ENCODE assay signal across 30 mouse cellular contexts in genomic region chr11:79110446-79110845, GRCm38 (mm10). TPM values are rescaled to one million over a fixed set of nuclear protein-coding genes. Genes with fewer than 3 reads are reported as not detected.
DNase-seq lines count a peak whose midpoint lies in the region; ATAC-seq lines count a peak whose summit lies in the region.
"Had no signal": no experiment of that assay in that cellular context is flagged by ENCODE, and none has a peak within 500 bp of the region (broad histone marks: within the 10 kb centered on the region; RNA-seq: fewer than 3 reads in every experiment).

No protein-coding gene starts in this region.

- no peak for ATAC-seq in heart, embryonic 13.5 days (ENCODE audit: extremely low read depth, insufficient number of reproducible peaks, low FRiP score, low TSS enrichment)
- no peak for ATAC-seq in limb, embryonic 15.5 days (ENCODE audit: insufficient number of reproducible peaks, low FRiP score, low TSS enrichment, low read depth)
- ATAC-seq in megakaryocyte, adult 5-6 weeks (ENCODE audit: poor library complexity, severe bottlenecking) = no peak
- ATAC-seq: CD4-positive, CD25-positive, alpha-beta regulatory T cell, adult 4 months; forebrain, postnatal 0 days; hindbrain, embryonic 16.5 days; midbrain, embryonic 13.5 days had no signal

- peaks cover 3% of the 10 kb centered on the region; the same call in 1 of the 2 replicates for H3K36me3 ChIP-seq in heart, embryonic 13.5 days
- H3K36me3 ChIP-seq in limb, embryonic 15.5 days = no peaks in the 10 kb centered on the region
- H3K36me3 ChIP-seq in limb, embryonic 10.5 days = no peaks in the 10 kb centered on the region
- H3K36me3 ChIP-seq in megakaryocyte, embryonic 14.5 days (replicated peaks; ENCODE audit: low read length) = peaks cover 72% of the 10 kb centered on the region
- H3K36me3 ChIP-seq: embryonic facial prominence, embryonic 10.5 days; embryonic facial prominence, embryonic 15.5 days; forebrain, embryonic 12.5 days; kidney, embryonic 15.5 days; midbrain, embryonic 13.5 days had no signal

- H3K4me3 ChIP-seq in heart, embryonic 13.5 days = no peak overlapping the region
- no peak overlapping the region for H3K4me3 ChIP-seq in limb, embryonic 15.5 days
- H3K4me3 ChIP-seq in limb, embryonic 10.5 days = no peak overlapping the region
- H3K4me3 ChIP-seq in megakaryocyte, embryonic 14.5 days (replicated peaks) = peak overlapping the region; percentile 29
- H3K4me3 ChIP-seq: embryonic facial prominence, embryonic 10.5 days; embryonic facial prominence, embryonic 15.5 days; forebrain, embryonic 12.5 days; kidney, embryonic 15.5 days; midbrain, embryonic 13.5 days; neural tube, embryonic 13.5 days had no signal

- no peak for DNase-seq in heart, adult 18-20 months
- no peak for DNase-seq in limb, embryonic 10.5 days (ENCODE audit: low spot score)
- no peak for DNase-seq in adrenal gland, postnatal 25 days
- DNase-seq: adrenal gland, adult 2 months; cerebellum, adult 8-10 months; cerebellum, postnatal 25 days; forebrain, postnatal 0 days; gastrocnemius, postnatal 25 days; heart, adult 11 months; heart, postnatal 10 days; kidney, adult 18-20 months; kidney, postnatal 36 days; left cerebral cortex, postnatal 4 days; liver; right cerebral cortex, postnatal 4 days; thymus, adult 2 months; thymus, postnatal 36 days had no signal

- H3K27me3 ChIP-seq in heart, embryonic 13.5 days (replicated peaks) = no peaks in the 10 kb centered on the region
- no peaks in the 10 kb centered on the region for H3K27me3 ChIP-seq in limb, embryonic 15.5 days
- H3K27me3 ChIP-seq in limb, embryonic 10.5 days (ENCODE audit: low read depth, poor library complexity, severe bottlenecking) = no peaks in the 10 kb centered on the region
- no peaks in the 10 kb centered on the region for H3K27me3 ChIP-seq in megakaryocyte, embryonic 14.5 days (replicated peaks)
- H3K27me3 ChIP-seq: embryonic facial prominence, embryonic 15.5 days; forebrain, embryonic 12.5 days; kidney, embryonic 15.5 days; midbrain, embryonic 13.5 days; neural tube, embryonic 13.5 days had no signal

- peak overlapping the region; percentile 46; the same call in 1 of the 2 replicates for H3K27ac ChIP-seq in heart, embryonic 13.5 days (replicated peaks)
- 0 out of 2 replicates have a peak overlapping the region, but pooled peaks have one; percentile 27 for H3K27ac ChIP-seq in limb, embryonic 15.5 days
- no peak overlapping the region for H3K27ac ChIP-seq in limb, embryonic 10.5 days
- H3K27ac ChIP-seq: embryonic facial prominence, embryonic 10.5 days; embryonic facial prominence, embryonic 15.5 days; forebrain, embryonic 12.5 days; kidney, embryonic 15.5 days; liver, embryonic 14.5 days; midbrain, embryonic 13.5 days; neural tube, embryonic 13.5 days had no signal

- H3K9ac ChIP-seq in heart, embryonic 13.5 days = no peak overlapping the region
- H3K9ac ChIP-seq in limb, embryonic 15.5 days = no peak overlapping the region
- H3K9ac ChIP-seq: embryonic facial prominence, embryonic 15.5 days; forebrain, embryonic 12.5 days; forebrain, postnatal 0 days; kidney, embryonic 15.5 days; liver, embryonic 14.5 days; midbrain, embryonic 13.5 days; neural tube, embryonic 13.5 days had no signal

- H3K9me3 ChIP-seq in heart, embryonic 13.5 days = no peaks in the 10 kb centered on the region
- H3K9me3 ChIP-seq in limb, embryonic 15.5 days = no peaks in the 10 kb centered on the region
- H3K9me3 ChIP-seq in limb, embryonic 10.5 days (replicated peaks) = no peaks in the 10 kb centered on the region
- H3K9me3 ChIP-seq in megakaryocyte, embryonic 14.5 days = no peaks in the 10 kb centered on the region
- H3K9me3 ChIP-seq: embryonic facial prominence, embryonic 10.5 days; embryonic facial prominence, embryonic 15.5 days; forebrain, embryonic 12.5 days; kidney, embryonic 15.5 days; midbrain, embryonic 13.5 days; neural tube, embryonic 13.5 days had no signal

- WGBS in heart, embryonic 13.5 days = 66% methylated on average over 4 of the region's 4 CpGs
- WGBS in limb, embryonic 15.5 days = 67% methylated on average over 4 of the region's 4 CpGs
- 78% methylated on average over 4 of the region's 4 CpGs for WGBS in limb, embryonic 10.5 days

- no peak overlapping the region for H3K4me2 ChIP-seq in heart, embryonic 13.5 days
- no peak overlapping the region for H3K4me2 ChIP-seq in limb, embryonic 15.5 days
- H3K4me2 ChIP-seq: embryonic facial prominence, embryonic 15.5 days; forebrain, embryonic 12.5 days; kidney, embryonic 15.5 days; midbrain, embryonic 13.5 days; neural tube, embryonic 13.5 days had no signal

- H3K4me1 ChIP-seq in heart, embryonic 13.5 days = peaks cover 65% of the 10 kb centered on the region
- peaks cover 49% of the 10 kb centered on the region for H3K4me1 ChIP-seq in limb, embryonic 15.5 days
- peaks cover 12% of the 10 kb centered on the region for H3K4me1 ChIP-seq in limb, embryonic 10.5 days
- peaks cover 95% of the 10 kb centered on the region for H3K4me1 ChIP-seq in megakaryocyte, embryonic 14.5 days

RNA-seq across cellular contexts. Expression of gene Ksr1, which starts 35.8 kb away (rescaled TPM):
- 2.2 and 2.4 TPM in 2 replicates for polyA plus RNA-seq in heart, embryonic 13.5 days (2015; fragmentation: Nextera tagmentation; extraction: Ambion mirVana)
- 1 to 10 TPM; 5.7 to 5.8 TPM for total RNA-seq in heart, adult 18-20 months (2021)
- polyA plus RNA-seq in limb, embryonic 15.5 days (2015; fragmentation: Nextera tagmentation; extraction: Ambion mirVana) = 4.0 and 5.2 TPM in 2 replicates
- 1.0 and 1.3 TPM in 2 replicates for polyA plus RNA-seq in limb, embryonic 10.5 days (2016; fragmentation: Nextera tagmentation; extraction: Ambion mirVana)
- polyA plus RNA-seq in megakaryocyte, embryonic 14.5 days (2012; ENCODE audit: insufficient read depth, low replicate concordance) = 46.5 and 208 TPM in 2 replicates
- 6.4 and 6.8 TPM in 2 replicates for total RNA-seq in megakaryocyte, adult 5-6 weeks (2015)
- total RNA-seq in megakaryocyte, adult 5-6 weeks (2017) = 5.2 and 10.8 TPM in 2 replicates
- 11.1 and 15.0 TPM in 2 replicates for total RNA-seq in adrenal gland, postnatal 25 days (2021)
